Mouse (Mus musculus): ENCODE results near the gene Dnal1.

The Dnal1 gene

GRCm38 (mm10) chr12:84188881-84189444, 74.8 kb downstream of the Dnal1 start:
- DNase-seq, result peak in 1 of 2 experiments; percentile 19

- DNase-seq, result no peak
These were observed 76.1 kb downstream of the Dnal1 start for GRCm38 (mm10) chr12:84190151-84190820.

- no peak for DNase-seq
These were observed 77.0 kb downstream of the Dnal1 start for GRCm38 (mm10) chr12:84191190-84191589.

GRCm38 (mm10) chr12:84191770-84192169, 77.6 kb downstream of the Dnal1 start:
- DNase-seq, result no peak

GRCm38 (mm10) chr12:84192280-84192679, 78.1 kb downstream of the Dnal1 start:
- DNase-seq, result peak in 1 of 2 experiments; percentile 16

- DNase-seq, result peak; percentile 80 to 86
These were observed 78.8 kb downstream of the Dnal1 start for GRCm38 (mm10) chr12:84192741-84193641.

GRCm38 (mm10) chr12:84193642-84194399, 79.7 kb downstream of the Dnal1 start:
- peak; percentile 88 to 91 for DNase-seq

GRCm38 (mm10) chr12:84194400-84195109, 80.4 kb downstream of the Dnal1 start:
- DNase-seq, result no peak

GRCm38 (mm10) chr12:84195195-84195594, 81.0 kb downstream of the Dnal1 start:
- no peak for DNase-seq
